Mouse (Mus musculus) adrenal gland (tissue): Measurements from ENCODE around the gene Il27ra.

Experiments
- intact Hi-C: fragments of 180-260 bp; cut with DNase I; formaldehyde crosslinking; loops from one replicate; pipeline ENCODE4 v1.15.1; 2025
- long read RNA-seq, 2 experiments: library from polyadenylated mRNA; unstranded; transcript quantifications; one replicate each; pipeline ENCODE4 v2.0.0; 2020; ENCODE audit warnings: borderline replicate concordance in 1 of 2; ENCODE audit not compliant: insufficient replicate concordance in 1 of 2

Gene Il27ra
- long read RNA-seq, experiment 1, partial matches to known transcripts, result 0 of 3 reads
- long read RNA-seq, experiment 1, other reads (novel, unspliced or antisense), result 2 of 3 reads
- long read RNA-seq, experiment 2, partial matches to known transcripts, result 0 of 1 reads
- long read RNA-seq, experiment 2, other reads (novel, unspliced or antisense), result 0 of 1 reads

DNA sequence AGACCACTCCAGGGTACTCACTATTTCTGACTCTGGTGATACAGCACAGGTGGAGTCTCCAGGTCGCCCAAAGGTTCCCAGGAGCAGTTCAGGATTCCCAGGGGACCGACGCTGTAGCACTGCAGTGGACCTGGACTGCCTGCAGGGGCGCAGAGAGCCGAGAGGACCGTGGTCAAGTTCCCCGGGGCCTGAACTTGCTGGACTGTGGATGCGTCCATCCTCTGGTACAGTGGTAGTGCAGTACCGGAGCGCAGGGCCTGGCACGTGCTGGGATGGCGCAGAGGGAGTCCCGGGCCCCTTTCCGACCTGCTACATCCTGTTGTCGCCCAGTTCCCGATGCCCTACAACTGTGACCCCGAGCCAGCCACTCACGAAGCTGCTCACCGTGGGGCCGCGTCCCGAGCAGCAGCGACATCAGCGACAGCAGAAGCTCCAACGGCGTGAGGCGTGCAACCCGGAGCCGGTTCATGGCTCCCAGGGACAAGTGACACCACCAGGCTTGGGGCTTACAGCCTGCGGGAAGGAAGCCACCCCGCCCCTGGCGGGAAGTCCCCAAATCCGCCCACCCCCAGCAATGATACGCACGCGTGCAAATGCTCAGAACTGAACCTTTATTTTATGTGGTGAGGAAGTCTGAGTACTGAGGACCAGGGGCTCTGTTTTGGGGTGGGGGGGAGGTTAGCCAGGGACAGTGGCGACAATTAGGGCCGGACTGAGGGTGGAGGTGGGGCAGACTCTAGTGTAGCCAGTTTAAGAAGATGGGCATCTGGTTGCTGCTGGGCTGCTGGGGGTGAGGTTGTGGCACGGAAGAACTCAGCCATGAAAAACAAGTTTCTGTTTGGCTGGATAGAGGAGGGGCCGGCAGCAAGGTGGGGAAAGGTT, at the start of gene Il27ra:
Gene Il27ra, minus strand, starts transcription at position 524 of the 882 bp plus-strand sequence.
- intact Hi-C loops, result loop anchor here (5.0 kb wide), 1 partner anchor 60 kb away; the partner anchor contains the start of gene Dcaf15

DNA sequence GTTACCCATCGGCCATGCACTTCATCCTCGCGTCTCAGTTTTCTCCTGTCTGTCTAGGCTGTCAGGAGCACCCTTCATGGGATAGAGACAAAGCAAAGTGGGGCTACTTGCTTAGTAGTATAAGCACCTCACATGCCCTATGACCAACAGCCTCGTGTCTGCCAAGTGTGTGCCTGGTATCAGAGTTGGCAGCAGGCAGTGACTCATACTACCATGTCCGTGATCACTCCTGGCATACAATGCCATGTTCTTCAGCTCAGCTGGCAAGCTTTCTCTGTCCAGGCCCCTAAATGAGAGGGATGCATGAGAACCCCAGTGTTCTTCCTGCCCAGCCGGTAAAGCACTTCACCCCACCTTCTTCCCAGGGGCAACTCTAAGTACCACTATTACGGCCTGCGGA, 48.2 kb upstream of the Il27ra start:
- intact Hi-C loops, result no loop called here

DNA sequence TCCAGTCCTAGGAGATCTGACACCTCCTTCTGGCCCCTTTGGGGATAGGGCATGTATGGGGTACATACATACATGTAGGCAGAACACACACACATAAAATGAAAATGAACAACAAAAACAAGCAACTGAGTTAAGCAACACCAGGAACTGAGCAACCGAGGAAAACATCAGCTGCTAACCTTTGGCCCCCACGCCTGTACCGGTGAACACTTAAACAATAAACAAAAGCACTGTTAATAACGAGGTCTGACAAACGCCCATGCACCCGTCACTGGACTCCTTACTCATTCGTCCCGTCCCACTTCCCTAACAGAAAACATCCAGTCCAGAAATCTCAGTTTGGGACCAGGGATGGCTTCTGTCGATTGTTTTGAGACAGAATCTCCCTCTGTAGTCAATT, 46.9 kb upstream of the Il27ra start:
- intact Hi-C loops, result no loop called here

DNA sequence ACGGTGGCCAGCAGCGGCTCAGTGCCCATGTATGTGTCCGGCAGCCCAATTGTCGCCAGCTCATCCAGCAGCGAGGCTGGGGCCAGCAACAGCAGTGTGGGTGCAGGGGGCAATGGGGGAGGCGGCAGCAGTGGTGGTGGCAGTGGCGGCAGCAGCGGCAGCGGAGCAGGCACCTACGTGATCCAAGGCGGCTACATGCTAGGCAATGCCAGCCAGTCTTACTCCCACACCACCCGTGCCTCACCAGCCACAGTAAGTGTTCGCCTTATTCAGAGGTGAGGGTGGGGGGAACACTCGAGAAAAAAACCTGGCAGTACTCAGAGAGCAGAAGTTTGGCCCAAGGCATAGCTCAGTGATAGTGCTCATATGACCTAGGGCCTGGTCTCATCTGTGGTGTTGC, 45.4 kb upstream of the Il27ra start:
- intact Hi-C loops, result no loop called here

DNA sequence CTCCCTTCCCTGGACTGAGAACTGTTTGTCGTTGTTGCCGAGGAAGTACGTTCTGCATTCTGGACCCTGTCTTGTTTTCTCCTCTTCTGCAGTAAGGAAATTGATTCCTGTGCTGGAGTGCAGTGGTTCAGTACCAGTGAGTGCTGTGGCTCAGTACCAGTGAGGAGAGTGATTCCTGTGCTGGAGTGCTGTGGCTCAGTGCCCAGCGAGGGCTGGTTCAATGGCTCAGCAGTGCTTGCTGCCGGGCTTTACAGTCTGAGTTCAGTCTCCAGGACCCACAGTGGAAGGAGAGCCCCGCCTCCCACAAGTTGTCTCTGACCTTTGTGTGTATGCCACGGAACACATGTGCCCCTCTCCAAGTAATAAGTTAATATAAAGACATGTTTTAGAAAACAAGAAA, 44.8 kb upstream of the Il27ra start:
- intact Hi-C loops, result no loop called here

DNA sequence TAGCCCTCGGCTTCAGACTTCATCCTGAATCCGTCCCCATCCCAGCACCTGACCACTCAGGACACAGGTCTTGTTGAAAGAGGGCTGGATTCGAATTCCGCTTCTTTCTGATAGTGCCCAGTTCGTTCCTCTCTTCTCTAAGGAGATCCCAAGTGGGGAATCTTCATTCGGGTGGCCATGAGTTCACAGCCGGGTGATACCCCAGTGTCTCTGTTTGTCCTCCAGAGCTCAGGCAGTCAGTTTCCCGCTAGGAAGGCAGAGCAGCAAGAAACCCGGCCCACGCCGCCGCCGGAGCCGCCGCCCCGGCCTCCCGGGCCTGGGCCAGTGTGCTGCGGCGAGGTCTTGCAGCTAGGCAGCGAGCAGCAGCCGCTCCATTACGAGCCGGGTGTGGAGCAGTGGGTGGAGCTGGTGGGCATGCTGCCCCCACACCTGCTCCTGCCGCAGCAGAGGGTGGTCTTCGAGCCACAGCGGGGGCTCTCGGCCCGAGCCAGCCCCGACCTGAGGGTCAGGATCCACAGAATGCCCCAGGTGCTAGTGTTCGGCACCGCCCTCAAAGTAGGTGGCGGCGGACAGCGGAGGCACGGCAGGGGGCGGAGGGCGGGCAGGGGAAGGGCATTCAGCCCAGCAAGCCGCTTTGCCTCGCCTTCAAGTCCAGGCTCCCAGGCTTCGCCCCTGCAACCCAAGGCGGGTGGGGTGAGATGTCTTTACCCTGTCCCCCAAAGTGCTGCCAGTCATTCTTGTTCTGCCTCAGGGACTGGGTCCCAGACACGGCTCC, 42.1 kb upstream of the Il27ra start:
- intact Hi-C loops, result no loop called here

DNA sequence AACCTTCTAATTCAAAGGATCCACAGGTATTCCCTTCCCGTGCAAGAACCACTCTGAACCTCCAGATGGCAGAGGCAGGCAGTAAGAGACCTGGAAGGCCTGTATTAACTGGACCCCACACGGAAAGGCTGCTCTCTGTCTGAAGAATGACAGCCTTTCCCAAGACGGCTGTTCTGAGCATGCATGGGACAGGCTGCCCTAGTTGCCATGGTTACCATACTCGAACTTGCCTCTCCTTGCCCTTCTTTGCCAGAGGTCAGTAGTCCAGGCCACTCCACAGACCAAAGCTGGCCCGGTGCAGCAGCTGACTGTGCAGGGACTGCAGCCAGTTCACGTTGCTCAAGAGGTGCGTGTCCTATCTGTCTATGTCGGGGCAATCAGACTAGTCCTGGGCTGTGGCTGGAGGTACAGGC, 41.4 kb upstream of the Il27ra start:
- intact Hi-C loops, result no loop called here

DNA sequence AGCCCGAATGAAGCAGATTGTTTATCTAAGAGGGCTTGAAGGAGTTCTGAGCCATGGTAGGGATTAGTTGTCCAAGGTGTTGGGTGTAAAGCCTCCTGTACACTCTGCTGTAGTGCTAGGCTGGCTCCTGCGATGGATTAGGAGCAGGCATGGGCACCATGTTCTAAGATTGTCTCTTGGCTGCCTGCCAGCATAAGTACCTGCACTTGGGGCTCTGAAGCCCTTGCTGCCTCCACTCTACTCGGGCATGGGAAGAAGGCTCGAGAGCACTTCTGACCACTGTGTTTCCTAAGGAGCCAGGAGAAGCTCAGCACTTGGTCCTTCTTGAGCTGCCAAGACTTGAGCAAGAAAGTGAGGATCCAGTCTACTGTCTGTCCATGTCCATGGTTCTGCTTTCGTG, 36.8 kb upstream of the Il27ra start:
- intact Hi-C loops, result no loop called here

DNA sequence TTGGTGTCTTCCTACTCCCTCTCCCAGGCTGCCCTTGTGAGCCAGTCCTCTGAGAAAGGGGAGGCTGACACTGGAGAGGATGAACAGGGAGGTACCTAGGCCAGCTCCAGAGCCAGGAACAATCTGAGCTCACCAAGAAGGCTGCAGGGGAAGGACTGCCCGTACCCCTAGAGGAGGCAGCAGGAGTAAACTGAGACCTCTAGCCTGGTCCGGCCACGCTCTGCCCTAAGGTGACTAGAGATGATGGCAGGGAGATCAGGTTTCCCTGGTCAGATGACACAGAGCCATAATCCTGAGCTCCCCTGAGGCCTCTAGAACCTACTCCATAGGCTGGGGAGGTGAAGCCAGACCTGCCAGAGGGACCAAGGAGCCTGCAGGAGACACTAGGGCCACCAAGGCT, 34.5 kb upstream of the Il27ra start:
- intact Hi-C loops, result no loop called here

DNA sequence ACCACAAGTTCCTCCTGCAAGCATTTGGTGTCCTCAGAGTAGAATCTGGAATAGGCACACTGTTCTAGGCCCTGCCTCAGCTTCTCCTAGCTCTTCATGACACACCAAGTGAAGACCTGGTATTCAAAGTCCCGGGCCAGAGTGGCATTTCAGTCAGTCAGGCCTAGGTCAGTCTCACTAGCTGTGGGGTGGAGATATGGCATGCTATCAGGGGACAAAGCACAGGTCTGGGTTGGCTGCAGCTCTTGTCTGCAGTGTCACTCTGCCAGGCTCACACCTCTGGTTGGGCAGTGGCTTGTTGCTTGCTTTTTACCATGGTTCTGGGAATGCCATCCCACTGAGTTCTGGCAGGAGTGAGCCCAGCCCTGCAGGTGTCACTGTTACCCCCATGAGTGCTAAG, 34.0 kb upstream of the Il27ra start:
- intact Hi-C loops, result no loop called here

DNA sequence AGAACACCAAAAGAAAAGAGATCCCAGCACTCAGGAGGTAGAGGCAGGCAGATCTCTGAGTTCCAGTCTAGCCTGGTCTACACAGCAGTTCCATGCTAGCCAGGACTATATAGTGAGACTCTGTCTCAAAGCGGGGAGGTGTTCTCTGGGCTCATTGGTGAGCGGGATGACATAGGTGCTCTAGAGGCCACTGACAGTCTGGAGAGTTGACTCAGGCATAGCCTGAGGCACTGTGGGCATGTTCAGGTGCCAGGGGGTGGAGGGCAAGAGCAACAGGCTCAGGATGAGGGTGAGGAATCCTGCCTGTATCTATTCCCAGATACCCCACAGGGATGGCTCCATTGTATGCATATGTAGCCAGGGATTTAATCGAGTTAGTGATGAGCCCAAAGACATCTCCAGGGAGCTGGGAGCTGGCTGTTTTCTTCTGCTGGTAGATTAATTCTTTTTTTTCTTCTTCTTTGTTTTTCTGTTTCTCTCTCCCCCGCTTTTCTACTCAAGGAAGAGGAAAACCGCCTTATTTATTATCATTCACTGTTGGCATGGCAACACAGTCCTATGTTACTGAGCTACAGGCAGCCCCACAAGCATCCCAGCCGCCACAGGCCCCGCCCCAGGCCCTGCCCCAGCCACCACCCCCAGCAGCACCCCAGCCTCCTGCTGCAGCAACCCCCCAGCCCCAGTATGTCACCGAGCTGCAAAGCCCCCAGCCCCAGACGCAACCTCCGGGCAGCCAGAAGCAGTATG, 31.0 kb upstream of the Il27ra start:
- intact Hi-C loops, result no loop called here

DNA sequence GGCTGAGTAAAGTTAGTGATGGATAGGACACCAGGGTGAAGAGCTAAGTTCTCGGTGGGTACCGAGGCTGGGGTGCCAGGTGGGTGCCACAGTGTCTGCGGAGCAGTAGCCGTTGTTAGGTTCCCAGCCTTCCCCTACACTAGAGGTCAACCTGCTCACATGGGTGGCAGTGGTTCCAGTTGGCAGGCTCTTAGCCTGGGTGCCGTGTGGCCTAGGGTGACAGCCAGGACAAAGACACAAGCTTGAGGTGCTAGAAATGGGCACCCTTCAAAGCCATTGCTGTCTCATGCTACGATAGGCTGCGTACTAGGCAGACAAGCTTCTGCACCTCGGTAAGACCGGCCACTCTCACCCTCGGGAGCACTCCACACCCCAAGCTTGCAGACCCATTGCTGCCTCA, 29.9 kb upstream of the Il27ra start:
- intact Hi-C loops, result no loop called here

DNA sequence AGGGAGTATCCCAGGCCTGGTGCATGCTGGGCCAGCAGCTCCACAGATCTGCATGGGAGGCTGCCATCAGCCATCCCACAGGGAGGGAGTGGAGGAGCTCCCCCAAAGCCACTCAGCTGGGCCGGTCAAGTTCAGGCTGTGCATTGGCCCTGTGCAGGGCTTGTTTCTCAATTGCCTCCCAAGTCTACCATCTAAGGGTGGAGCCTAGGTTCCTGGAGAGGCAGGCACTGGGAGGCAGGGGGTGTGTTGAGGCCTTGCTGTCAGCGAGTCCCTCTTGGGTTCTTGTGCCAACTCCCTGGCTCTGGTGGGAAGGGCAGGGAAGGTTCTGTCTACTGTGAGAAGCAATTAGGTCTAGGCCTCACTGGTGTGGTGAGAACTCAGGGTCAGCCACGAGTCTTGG, 29.5 kb upstream of the Il27ra start:
- intact Hi-C loops, result no loop called here

DNA sequence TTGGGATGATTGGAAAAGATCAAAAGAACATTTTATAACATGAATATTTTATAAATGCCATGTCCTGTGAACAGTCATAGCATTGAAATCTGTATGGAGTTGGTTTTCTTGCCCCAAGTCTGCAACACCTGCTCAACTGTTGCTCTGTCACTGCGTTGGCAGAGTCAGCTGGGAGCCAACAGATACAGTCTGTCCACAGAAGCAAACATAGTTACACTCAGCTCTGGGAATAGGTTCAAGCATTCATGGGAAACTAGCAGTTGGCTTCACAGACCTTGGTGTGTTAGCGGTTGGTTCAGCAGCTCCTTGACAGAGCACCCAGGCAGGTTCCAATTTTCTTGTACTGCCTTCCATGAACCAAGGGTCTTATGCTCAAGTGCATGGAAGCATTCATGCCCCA, 28.3 kb upstream of the Il27ra start:
- intact Hi-C loops, result no loop called here

DNA sequence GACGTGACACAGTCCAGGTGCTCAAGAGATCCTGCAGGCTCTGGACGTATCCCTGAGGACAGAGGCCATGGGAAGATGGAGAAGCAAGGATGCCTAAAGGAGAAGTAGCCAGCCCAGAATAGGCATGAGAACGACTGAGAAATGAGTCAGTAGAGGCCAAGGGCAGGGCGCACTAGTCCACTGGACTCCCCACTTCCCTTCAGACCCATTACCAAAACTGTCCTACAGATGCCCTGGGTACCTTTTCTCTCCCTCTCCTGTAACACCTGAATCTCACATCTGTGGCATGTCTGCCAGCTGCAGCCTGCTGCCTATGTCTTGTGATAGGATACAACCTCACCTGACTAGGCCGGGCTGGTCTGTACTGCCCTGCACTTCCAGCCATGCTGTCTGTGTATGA, 27.9 kb upstream of the Il27ra start:
- intact Hi-C loops, result no loop called here

DNA sequence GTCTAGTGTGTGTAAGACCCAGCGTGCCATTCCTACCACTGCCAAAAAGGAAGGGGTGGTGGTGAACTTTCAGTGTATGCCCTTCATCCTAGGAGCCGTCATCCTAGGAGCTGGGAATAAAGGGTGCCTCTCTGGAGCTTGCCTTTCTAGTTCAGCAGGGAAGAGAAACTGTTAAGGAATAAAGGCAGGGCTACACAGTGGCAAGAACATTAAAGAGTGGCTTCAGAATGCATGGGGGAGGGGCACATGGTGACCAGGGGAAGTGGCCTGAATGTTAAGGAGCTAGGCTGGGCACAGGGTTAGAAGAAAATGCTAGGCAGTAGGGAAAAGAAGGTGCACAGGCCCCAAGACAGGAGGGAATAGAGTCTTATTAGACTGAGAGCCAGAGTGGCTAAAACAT, 27.4 kb upstream of the Il27ra start:
- intact Hi-C loops, result no loop called here

DNA sequence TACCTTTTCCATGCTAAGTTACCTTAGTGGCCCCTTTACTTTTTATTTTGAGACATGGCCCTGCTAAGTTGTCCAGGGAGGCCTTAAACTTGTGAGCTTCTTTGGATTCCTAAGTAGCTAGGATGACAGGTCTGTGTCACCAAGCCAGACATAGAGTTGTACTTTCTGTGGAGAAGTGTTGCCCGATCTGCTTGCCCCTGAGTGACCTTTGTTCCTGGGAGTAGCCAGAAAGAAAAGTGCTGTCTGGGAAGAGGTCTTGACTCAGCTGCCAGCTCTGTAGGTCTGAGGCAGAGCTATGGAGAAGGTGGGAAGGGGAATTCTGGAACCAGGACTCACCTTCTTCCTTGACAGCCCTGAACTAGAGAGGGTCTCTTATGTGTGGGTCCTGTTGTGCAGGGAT, 26.8 kb upstream of the Il27ra start:
- intact Hi-C loops, result no loop called here

DNA sequence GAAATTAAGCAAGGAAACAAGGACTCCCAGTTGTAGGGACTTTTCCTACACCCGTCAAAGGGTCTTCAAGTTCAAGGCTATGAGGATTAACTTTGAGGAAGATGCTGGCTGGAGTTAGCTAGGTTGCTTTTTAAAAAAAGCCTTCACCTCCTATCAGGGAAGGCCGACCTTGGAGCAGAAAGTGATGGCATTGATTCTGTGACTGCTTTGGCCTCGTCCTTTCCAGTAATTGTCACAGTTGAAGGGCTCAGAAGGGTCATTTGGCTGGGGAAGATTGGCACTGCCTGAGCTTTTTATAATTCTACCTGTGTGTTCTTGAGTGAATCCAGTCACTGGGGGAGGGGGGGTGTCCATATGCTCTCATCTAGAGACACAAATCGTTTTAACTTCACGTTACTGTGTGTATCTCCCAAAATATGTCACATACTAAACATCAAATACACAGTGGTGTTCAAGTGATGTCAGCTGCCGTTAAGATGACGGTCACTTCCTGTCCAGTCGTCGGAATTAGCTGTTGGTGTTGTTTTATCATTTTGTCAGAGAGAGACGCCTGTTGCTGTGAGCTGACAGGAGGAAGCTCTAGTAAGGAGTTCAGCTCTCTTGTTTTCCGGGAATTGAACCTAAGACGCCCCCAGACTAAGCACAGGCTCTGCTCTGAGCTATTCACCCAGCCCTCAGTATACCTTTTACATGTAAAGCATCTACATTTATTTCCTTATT, 26.1 kb upstream of the Il27ra start:
- intact Hi-C loops, result no loop called here

DNA sequence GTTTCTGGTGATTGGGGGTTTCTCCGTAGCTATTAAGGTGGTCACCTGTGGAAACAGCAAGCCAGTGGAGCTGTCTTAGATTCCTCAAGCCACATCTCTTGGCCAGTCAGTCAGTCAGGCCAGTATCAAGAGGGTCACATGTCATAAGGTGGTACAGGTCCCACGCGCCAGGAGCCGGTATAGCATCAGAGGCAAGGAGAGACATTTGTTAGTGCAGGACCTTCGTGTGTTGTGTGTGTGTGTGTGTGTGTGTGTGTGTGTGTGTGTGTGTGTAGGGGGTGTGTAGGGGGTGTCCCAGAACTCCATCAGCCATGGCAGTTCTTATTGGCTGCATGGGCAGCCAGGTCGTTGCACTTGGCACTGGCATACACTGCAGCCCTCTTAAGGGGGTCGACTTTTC, 25.5 kb upstream of the Il27ra start:
- intact Hi-C loops, result no loop called here

DNA sequence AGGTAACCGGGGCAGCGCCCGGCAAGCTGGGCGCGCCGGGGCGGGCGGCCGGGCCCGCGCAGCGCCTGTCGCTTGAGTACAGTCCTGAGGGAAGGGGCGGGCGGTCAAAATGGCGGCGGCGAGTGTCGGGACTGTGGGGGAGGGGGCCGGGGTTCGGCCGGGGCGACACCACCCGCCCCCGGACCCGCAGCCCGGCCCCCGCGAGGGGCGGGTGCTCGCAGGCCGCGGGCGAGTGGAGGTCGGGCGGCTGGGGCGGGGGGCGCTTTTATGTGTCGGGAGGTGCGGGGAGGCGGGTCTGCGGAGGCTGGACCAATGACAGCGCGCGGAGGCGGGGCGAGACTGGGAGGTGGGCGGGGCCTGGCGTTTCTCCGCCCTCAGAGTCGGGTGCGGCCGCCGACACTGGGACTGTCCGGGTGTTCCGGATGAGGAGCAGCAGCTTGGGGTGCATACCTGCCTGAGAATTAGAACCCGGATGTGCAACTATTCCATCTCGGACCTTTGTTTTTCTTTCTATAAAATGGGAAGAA, 24.7 kb upstream of the Il27ra start:
- intact Hi-C loops, result no loop called here
